Mouse (Mus musculus) spleen, adult 2 months (tissue): ENCODE data around the gene Mfsd9. TPM values are rescaled to one million over a fixed set of nuclear protein-coding genes. Genes with fewer than 3 reads are reported as not detected.

Source experiments
- DNase-seq, 2 experiments: peaks; one replicate each; pipeline versions ENCODE4 v3.0.0 to v3.0.0-alpha.2; 2012 to 2021; ENCODE audit warnings: low spot score in 2 of 2, low read depth in 1 of 2
- H3K27ac ChIP-seq: fragments of 200-500 bp; 2 replicates; pipeline ENCODE4 v1.5.1; 2012; ENCODE audit warnings: low read length, inconsistent platforms; ENCODE audit not compliant: insufficient read depth
- H3K27me3 ChIP-seq: fragments of 200-500 bp; 2 replicates; pipeline ENCODE4 v1.6.1; 2012; ENCODE audit warnings: mild to moderate bottlenecking, moderate library complexity, low read length, inconsistent platforms; ENCODE audit not compliant: control insufficient read depth, insufficient read depth
- H3K36me3 ChIP-seq: fragments of 200-500 bp; 2 replicates; pipeline ENCODE4 v1.6.1; 2012; ENCODE audit warnings: mild to moderate bottlenecking, low read length, inconsistent platforms; ENCODE audit not compliant: control insufficient read depth, insufficient read depth
- H3K4me1 ChIP-seq: fragments of 200-500 bp; 2 replicates; pipeline ENCODE4 v1.6.1; 2011; ENCODE audit warnings: inconsistent platforms; ENCODE audit not compliant: control insufficient read depth, insufficient read depth, insufficient read length
- H3K4me3 ChIP-seq: fragments of 200-500 bp; 2 replicates; pipeline ENCODE4 v1.5.1; 2011; ENCODE audit warnings: mild to moderate bottlenecking, inconsistent platforms; ENCODE audit not compliant: insufficient read depth, insufficient read length; ENCODE audit errors: extremely low read depth
- CTCF ChIP-seq: fragments of 200-500 bp; IDR thresholded peaks from 2 replicates; pipeline ENCODE4 v1.5.1; 2011; ENCODE audit warnings: mild to moderate bottlenecking, inconsistent platforms; ENCODE audit not compliant: insufficient read depth, insufficient read length, insufficient replicate concordance; ENCODE audit errors: extremely low read depth
- POLR2A ChIP-seq: fragments of 200-500 bp; IDR thresholded peaks from 2 replicates; pipeline ENCODE4 v1.6.1; 2011; ENCODE audit warnings: low read depth, low read length, inconsistent platforms
- WGBS: fragments of 180-500 bp; shearing (Covaris S2); methylation state at CpG from one replicate; pipeline ENCODE4 v1.1.7; 2018; 5-methylcytosine and 5-hydroxymethylcytosine counted together
- polyA plus RNA-seq: library from polyadenylated mRNA; depleted of rRNA; stranded (reverse); fragments of >200 nt; gene quantifications from 2 replicates; pipeline ENCODE4 v1.2.3, GENCODE M21; 2012; rRNA removed

The Mfsd9 gene
- polyA plus RNA-seq, result 0.83 and 1.00 TPM in 2 replicates

GRCm38 (mm10) chr1:40790324-40791141 lies at the start of gene Mfsd9:
Gene Mfsd9 (minus strand): TSS chr1:40790687.
- 3% methylated on average over 38 of the region's 38 CpGs for WGBS
- TF ChIP-seq CTCF (no peak), POLR2A (no peak)
- Histone ChIP-seq H3K4me1 (no peaks in the 10 kb centered on the region), H3K27me3 (no peaks in the 10 kb centered on the region), H3K27ac (0 out of 2 replicates have a peak within 1 kb of the TSS, but pooled peaks have one; percentile 2), H3K4me3 (peak within 1 kb of the TSS; percentile 59), H3K36me3 (no peaks in the 10 kb centered on the region)
- peak; percentile 65 to 85 for DNase-seq

DNA sequence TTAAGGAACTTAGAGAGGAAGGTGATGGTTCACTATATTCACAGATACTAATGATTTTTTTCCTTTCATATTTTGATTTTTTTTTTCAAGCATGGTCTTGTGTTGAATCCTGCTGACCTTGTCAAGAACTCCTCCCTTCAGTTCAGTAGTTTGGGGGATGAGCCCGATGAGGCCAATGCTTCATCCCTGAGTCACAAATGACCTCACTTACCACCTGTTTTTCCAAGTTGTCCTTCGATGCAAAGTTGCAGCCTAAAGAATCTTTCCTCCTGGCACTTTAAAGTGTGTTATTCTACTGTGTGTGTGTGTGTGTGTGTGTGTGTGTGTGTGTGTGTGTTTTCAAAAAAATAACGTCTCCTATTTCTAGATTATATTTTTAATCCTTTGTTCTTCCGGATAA lies 45.0 kb upstream of the Mfsd9 start:
- 82% methylated on average over 4 of the region's 4 CpGs for WGBS
- Histone ChIP-seq H3K27me3 (no peaks in the 10 kb centered on the region), H3K27ac (no peak overlapping the region), H3K4me1 (no peaks in the 10 kb centered on the region), H3K4me3 (no peak overlapping the region), H3K36me3 (no peaks in the 10 kb centered on the region)
- TF ChIP-seq POLR2A (no peak), CTCF (no peak)
- DNase-seq, result no peak

GRCm38 (mm10) chr1:40830712-40831507 lies 40.4 kb upstream of the Mfsd9 start:
- TF ChIP-seq POLR2A (no peak), CTCF (no peak)
- H3K4me1 ChIP-seq, result no peaks in the 10 kb centered on the region
- H3K36me3 ChIP-seq, result no peaks in the 10 kb centered on the region
- H3K27ac ChIP-seq, result no peak overlapping the region
- DNase-seq, result no peak
- H3K27me3 ChIP-seq, result no peaks in the 10 kb centered on the region
- H3K4me3 ChIP-seq, result no peak overlapping the region
- 91% methylated on average over 4 of the region's 4 CpGs for WGBS

- Histone ChIP-seq H3K36me3 (no peaks in the 10 kb centered on the region), H3K27me3 (no peaks in the 10 kb centered on the region), H3K4me3 (no peak overlapping the region), H3K27ac (no peak overlapping the region), H3K4me1 (no peaks in the 10 kb centered on the region)
- TF ChIP-seq CTCF (no peak), POLR2A (no peak)
- DNase-seq, result no peak
- 60% methylated on average over 10 of the region's 10 CpGs for WGBS
These were observed 38.9 kb upstream of the Mfsd9 start for GRCm38 (mm10) chr1:40829213-40829914.

DNA sequence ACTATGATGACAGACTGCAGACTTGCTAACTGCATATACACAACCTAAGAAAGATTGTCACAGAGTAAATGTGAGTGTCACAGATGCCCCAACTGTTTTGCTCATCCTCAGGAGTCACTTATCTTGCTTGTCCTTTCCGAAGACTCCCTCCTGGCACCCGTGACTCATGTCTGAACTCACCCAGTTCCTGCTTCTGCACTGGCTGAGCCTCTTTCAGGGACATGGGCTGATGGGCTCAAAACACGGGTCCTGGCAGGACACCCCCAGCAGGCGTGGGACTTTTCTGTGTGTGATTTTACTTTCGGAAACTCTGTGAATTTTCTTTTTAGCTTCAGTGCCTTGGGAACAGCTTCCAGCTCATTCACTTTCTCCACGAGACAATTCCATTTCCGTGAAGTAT lies 35.3 kb upstream of the Mfsd9 start:
- Histone ChIP-seq H3K4me3 (no peak overlapping the region), H3K27me3 (no peaks in the 10 kb centered on the region), H3K36me3 (no peaks in the 10 kb centered on the region), H3K4me1 (no peaks in the 10 kb centered on the region), H3K27ac (no peak overlapping the region)
- DNase-seq, result no peak
- WGBS, result 80% methylated on average over 7 of the region's 7 CpGs
- TF ChIP-seq CTCF, result no peak
- no peak for TF ChIP-seq POLR2A

DNA sequence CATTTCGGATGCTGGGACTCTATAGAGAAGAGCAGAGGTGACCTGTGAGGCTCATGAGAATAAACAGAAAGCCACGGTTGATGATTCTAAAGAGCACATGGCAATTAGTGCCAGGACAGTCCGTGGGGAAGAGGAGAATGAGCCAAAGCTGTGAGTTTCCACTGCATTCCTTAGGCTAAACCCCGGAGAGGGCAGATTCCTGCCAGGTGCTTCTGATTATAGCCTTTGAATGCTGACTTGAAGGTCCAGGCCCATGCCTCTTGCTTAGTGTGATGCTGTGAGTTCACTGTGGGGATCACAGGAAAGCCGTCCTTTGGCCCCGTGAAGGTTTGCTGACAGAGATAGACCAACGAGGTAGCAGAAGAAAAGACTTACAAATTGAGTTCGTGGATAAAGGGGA lies 34.4 kb upstream of the Mfsd9 start:
- Histone ChIP-seq H3K27ac (no peak overlapping the region), H3K4me1 (no peaks in the 10 kb centered on the region), H3K36me3 (no peaks in the 10 kb centered on the region), H3K4me3 (no peak overlapping the region), H3K27me3 (no peaks in the 10 kb centered on the region)
- DNase-seq, result no peak
- WGBS, result 83% methylated on average over 8 of the region's 8 CpGs
- TF ChIP-seq CTCF (no peak), POLR2A (no peak)
